Mouse (Mus musculus): Measurements from ENCODE around the gene BC030870.

DNA sequence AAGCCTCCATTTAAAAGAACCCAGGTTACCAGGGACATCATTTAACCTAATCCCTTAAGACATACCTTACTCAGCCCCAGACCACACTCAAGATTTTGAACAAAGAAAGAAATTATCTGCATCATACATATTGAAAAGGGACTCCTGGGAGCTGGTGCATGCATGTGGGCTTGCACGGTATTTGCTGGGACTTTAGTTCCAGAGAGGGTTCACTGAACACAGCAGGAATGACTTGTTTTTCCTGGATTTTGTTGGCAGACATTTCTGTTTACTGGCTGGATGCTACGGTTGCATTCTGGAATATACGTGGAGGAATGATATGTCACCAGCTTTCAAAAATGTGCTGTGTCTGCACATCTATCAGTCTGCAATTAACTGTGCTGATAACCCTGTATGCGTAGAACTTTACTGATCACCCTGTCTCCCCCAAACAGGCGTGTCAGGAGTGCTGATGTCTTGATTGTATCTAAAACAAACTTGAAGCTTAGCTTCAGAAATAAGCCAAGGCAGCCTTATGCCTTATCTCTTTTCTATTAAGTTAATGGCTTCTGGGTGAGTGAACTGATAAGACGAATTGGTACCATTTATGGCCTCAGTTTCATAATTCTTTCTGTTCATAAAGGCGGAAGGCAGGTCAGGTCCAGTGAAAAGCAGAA, 31.5 kb downstream of the BC030870 start:
- TF ChIP-seq CTCF (IDR thresholded peaks at IDR 0.05; ENCODE audit: low read depth) (no peak), EP300 (IDR thresholded peaks at IDR 0.05; ENCODE audit: low read depth) (no peak)

All from heart, postnatal 0 days (tissue).